Mouse (Mus musculus) CD8-positive naive resting alpha-beta T cell, adult 2 months (primary cell): ENCODE measurements around the gene Ctc1.
"Not testable (repeated sequence)": the region's sequence is repeated elsewhere in the genome, so short reads cannot be mapped to it uniquely, and the experiment has no call there.

Source experiments
- DNase-seq, 2 experiments: peaks; one replicate each; pipeline ENCODE4 v3.0.0; 2022; ENCODE audit warnings: low read depth in 2 of 2, low spot score in 2 of 2

Ctc1 gene

GRCm38 (mm10) chr11:69006575-69006974, 9.1 kb upstream of the Ctc1 start:
- DNase-seq, result not testable (repeated sequence)

- peak; percentile 87 to 92 for DNase-seq
Observed at GRCm38 (mm10) chr11:69008182-69009121, 7.3 kb upstream of the Ctc1 start, which contains the start of gene Pfas. Pfas (minus strand) TSS chr11:69008460.

- no peak for DNase-seq
Observed at GRCm38 (mm10) chr11:69009508-69009907, 6.2 kb upstream of the Ctc1 start.

- DNase-seq, result no peak
Observed at GRCm38 (mm10) chr11:69010400-69011323, 5.0 kb upstream of the Ctc1 start.

GRCm38 (mm10) chr11:69011445-69011844, 4.3 kb upstream of the Ctc1 start:
- not testable (repeated sequence) for DNase-seq

- peak; percentile 68 to 74 for DNase-seq
Observed at GRCm38 (mm10) chr11:69012071-69012601, 3.6 kb upstream of the Ctc1 start.

- no peak for DNase-seq
Observed at GRCm38 (mm10) chr11:69016755-69017154, 1.0 kb downstream of the Ctc1 start.

GRCm38 (mm10) chr11:69020691-69021090, 5.0 kb downstream of the Ctc1 start:
- DNase-seq, result no peak

GRCm38 (mm10) chr11:69026562-69026961, 10.9 kb downstream of the Ctc1 start:
- DNase-seq, result no peak

- no peak for DNase-seq
Observed at GRCm38 (mm10) chr11:69028805-69029204, 13.1 kb downstream of the Ctc1 start.

- DNase-seq, result no peak
Observed at GRCm38 (mm10) chr11:69033552-69033951, 17.8 kb downstream of the Ctc1 start.

GRCm38 (mm10) chr11:69034585-69034984, 18.9 kb downstream of the Ctc1 start:
- DNase-seq, result no peak

GRCm38 (mm10) chr11:69035411-69035810, 19.7 kb downstream of the Ctc1 start:
- no peak for DNase-seq

GRCm38 (mm10) chr11:69035849-69036248, 20.1 kb downstream of the Ctc1 start:
- peak; percentile 68 to 69 for DNase-seq

- DNase-seq, result peak; percentile 86 to 90
Observed at GRCm38 (mm10) chr11:69036486-69037230, 20.9 kb downstream of the Ctc1 start.

GRCm38 (mm10) chr11:69037231-69038061, 21.7 kb downstream of the Ctc1 start:
- peak; percentile 82 for DNase-seq

- no peak for DNase-seq
Observed at GRCm38 (mm10) chr11:69038173-69038572, 22.5 kb downstream of the Ctc1 start.

- DNase-seq, result peak; percentile 50 to 76
Observed at GRCm38 (mm10) chr11:69045531-69046394, 30.1 kb downstream of the Ctc1 start, which contains the start of gene Aurkb. Aurkb (plus strand) TSS chr11:69045647.

GRCm38 (mm10) chr11:69046395-69046774, 30.7 kb downstream of the Ctc1 start:
- no peak for DNase-seq
